Mouse (Mus musculus) layer of hippocampus, adult 18-20 months (tissue): Measurements from ENCODE around the gene Serpinf1. TPM values are rescaled to one million over a fixed set of nuclear protein-coding genes. Genes with fewer than 3 reads are reported as not detected.
"Not testable (repeated sequence)": the region's sequence is repeated elsewhere in the genome, so short reads cannot be mapped to it uniquely, and the experiment has no call there.

Experiments used
- DNase-seq, 2 experiments: peaks; one replicate each; pipeline ENCODE4 v3.0.0; 2022; ENCODE audit warnings: low spot score in 2 of 2
- total RNA-seq, 2 experiments: library from RNA; stranded (reverse); gene quantifications; 2 replicates each; pipeline ENCODE4 v1.2.3; 2021

Gene Serpinf1
- total RNA-seq, 2 experiments from 2014 or later: 10.6 to 15.4 TPM

DNA sequence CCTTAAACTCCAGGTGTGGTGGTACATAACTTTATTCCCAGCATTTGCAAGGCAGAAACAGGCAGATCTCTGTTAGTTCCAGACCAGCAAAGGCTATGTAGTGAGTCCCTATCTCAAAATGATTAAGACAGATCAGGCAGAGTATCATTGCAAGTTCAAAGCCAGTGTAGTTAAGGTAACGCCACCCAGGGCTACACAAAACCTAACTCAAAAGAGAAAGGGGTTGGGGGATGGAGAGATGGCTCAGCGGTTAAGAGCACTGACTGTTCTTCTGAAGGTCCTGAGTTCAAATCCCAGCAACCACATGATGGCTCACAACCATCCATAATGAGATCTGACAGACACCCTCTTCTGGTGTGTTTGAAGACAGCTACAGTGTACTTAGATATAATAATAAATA, 33.5 kb upstream of the Serpinf1 start:
- not testable (repeated sequence) for DNase-seq

DNA sequence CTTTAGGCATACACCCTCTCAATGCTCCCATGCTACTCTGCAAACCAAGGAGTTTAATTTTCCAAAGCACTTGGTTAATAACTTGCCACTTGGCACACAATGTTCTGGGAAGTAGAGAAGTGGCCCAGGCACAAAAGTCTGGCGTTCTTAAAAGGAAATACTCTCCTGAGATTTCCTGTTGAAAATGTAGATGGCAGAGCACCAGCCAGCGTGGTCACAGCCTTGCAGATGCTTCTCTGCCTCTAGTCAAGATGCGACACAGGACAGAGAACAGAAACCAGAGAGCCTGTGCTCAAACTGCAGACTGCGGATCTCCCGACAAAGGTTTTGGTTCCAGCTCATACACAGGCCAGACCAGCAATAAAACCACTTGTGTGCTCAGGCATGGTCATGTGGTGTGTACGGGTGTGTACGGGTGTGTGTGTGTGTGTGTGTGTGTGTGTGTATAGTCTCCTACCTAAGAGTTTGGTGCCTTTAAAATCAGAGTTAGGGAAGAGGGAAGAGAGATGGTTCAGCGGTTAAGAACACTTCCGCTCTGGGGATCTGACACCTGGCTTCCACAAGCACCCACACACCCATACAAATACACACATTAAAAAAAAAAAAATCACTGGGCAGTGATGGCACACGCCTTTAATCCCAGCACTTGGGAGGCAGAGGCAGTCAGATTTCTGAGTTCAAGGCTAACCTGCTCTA, 32.7 kb upstream of the Serpinf1 start:
- DNase-seq: no peak

DNA sequence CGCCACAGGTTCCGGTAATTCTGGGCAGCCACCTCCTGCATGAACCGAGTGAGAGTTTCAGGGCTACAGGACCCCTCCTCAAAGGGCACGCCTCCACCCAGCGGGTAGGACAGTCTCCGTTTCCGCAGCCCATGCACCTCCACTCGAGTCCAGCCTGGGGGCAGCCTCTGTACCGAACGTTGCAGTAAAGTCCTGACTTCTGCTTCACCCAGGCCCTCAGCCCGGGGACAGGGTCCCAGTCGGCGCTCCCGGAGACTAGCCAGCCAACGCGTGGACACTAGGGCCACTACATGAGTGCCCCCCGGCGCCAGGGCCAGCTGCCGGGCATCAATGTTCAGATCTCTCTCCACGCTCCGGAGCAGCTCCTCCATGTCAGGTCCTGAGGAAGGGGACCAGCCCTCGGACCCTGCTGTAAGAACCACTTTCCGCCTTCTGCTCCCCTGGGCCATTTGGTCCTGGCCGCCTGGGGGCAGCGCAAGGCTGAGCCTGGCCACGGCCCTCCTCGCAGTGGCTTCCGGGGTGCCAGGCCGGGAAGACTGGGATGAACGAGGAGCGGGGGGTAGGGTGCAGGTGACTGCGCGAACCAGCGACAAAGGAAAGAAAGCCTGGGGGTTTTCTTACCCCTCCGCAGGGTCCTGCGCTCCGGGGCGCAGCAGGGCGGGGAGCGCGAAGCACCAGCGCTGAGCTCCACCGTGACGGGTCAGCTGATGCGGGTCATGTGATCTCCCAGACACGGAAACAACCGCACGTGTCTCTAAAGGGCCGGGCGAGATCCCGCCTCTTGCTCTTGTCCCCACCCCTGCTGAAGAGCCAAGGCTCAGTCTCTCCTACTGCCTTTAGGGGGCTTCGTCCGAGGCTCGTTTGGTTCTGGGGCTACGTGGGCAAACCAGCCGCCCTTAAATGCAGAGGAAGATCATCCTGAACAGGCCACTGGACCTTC, 31.8 kb upstream of the Serpinf1 start, which contains the start of gene Wdr81:
Gene Wdr81, minus strand, starts transcription at position 727 of the 940 bp plus-strand sequence.
- peak; percentile 83 to 92 for DNase-seq

- DNase-seq: no peak
These were observed 30.5 kb upstream of the Serpinf1 start for GRCm38 (mm10) chr11:75452812-75453557.

- DNase-seq: no peak
These were observed 29.6 kb upstream of the Serpinf1 start for GRCm38 (mm10) chr11:75452081-75452480.

DNA sequence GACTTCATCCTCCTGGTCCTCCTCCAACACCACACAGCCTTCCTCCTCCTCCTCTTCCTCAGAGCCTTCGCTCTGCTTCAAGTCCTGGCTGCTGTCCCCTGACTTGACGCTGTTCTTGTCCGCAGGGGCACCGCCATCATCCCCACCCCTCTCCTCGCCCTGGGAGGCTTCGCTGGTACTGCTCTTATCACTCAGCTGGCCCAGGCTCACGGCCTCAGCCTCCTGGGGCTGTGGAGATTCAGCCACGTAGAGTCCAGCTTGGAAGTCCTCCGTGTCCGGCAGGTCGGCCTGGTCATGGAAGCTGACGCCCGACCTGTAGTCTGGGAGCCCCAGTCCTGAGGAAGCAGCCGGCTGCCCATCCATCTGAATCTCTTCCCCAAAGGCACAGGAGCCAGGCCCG, 28.4 kb upstream of the Serpinf1 start:
- no peak for DNase-seq

DNA sequence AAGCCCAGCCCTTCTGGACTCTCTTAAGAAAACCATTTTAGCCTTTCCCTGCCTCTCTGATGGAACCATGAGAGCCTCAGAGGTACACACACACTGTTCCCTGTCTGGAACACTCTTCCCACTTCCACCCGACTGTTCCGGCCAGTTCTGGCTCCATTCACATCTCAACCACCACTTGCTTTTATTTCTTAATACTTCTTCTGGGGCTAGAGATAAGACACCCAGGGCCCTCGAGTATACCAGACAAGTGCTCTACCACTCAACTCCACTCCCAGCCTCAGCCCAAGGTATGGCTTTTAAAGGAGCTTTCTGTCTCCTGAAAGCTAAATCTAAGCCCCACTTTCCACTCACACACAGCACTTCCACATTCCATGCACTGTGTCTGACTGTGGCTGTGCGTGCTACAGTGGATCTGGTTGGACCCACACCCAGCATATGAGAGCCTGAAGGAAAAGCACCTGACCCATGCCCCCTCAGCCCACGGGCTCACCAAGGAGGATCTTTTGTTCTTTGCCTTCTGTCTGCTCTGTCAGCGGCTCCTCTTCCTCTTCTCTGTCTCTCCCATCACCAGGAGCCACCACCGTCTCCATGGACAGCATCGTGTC, 27.9 kb upstream of the Serpinf1 start:
- no peak for DNase-seq

DNA sequence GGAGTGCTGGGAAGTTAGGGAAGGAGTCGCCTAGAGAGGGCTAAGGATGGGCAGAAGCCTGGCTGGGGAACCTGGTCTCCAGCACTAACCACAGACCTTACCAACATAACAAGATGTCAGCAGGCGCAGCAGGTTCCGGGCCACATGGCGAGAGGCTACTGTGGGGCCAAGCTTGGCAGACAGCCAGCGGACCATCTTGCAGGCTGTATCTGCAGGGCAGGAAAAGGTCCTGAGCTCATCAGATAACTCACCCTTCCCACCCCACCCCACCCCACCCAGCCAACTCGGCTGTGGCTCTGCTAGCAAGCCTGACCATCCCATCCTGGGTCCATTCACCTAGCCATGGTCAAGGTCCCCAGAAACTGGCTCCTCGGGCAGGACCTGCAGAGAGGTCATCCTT, 27.2 kb upstream of the Serpinf1 start:
- no peak for DNase-seq

DNA sequence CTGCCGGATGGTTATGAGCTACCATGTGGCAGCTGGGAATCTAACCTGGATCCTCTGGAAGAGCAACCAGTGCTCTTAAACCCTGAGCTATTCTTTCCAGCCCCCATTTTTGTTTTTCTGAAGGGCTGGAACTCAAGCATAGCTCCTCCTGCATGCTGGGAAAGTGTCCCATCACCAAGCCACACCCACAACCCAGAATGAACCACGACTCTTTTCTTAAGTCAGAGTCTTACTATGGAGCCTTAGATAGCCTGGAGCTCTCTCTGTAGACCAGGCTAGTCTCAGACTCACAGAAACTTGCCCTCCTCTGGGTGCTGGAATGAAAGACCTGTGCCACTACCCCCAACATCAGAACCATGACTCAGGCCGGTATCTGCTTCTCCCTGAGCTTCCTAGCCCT, 26.1 kb upstream of the Serpinf1 start:
- no peak for DNase-seq

GRCm38 (mm10) chr11:75443711-75444110, 21.2 kb upstream of the Serpinf1 start:
- peak in 1 of 2 experiments; percentile 53 for DNase-seq

DNA sequence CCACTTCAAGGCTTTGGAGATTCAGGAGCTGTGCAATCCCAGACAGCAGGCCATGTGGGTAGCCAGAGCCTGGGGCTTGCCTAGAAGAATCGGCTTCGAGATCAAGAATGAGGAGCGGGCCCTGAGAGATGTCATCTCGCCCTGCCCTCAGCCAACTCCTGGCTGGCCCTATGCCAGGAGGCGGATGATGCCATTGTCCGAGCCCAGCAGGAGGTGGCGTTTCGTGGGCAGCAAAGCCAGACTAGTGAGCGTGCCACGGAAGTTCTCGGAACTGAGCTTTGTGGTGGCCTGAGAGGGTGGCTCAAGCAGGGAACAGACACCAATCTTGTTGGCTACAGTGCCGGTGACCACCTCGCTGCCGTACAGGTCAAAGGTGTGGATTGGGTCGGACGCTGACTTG, 19.1 kb upstream of the Serpinf1 start:
- DNase-seq: no peak

- no peak for DNase-seq
These were observed 18.5 kb upstream of the Serpinf1 start for GRCm38 (mm10) chr11:75441034-75441433.

DNA sequence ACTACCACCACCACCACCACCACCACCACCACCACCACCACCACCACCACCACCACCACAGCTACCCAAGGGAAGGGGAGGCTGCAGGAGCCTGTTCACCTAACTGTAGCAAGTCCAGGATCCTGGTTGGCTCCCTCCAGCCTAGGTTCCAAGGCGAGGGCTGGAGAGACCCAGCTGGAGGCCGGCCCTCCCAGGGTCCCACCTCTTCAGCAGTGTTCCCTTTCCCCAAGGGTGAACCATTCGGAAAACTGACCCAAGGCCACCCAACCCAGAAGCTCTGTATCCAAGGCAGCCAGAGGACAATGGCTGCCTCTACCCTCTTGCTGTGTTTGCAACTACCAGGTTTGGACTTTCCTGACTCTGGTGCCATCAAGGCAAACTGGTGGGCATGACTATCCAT, 17.4 kb upstream of the Serpinf1 start:
- DNase-seq: no peak

DNA sequence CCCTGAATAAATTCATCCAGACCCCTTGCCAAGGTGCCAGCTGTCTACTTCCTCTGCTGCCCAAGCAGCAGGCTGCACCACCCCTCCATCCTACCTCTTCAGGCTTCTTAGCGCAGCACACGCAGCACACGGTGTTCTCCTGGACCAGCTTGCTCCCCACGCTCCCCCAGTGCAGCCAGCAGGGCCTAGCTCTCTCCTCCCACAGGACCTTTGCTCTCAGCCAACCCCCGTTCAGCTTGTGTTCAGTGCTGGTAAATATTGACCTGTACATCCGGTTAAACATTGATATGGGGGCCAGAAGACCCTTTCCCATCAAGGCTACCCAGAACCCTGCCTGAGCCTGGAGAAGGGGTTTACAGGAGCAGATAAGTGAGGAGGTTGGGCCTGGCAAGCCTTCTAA, 16.9 kb upstream of the Serpinf1 start, which contains the start of gene Serpinf2:
Gene Serpinf2, minus strand, starts transcription at position 229 of the 400 bp plus-strand sequence.
- DNase-seq: no peak

DNA sequence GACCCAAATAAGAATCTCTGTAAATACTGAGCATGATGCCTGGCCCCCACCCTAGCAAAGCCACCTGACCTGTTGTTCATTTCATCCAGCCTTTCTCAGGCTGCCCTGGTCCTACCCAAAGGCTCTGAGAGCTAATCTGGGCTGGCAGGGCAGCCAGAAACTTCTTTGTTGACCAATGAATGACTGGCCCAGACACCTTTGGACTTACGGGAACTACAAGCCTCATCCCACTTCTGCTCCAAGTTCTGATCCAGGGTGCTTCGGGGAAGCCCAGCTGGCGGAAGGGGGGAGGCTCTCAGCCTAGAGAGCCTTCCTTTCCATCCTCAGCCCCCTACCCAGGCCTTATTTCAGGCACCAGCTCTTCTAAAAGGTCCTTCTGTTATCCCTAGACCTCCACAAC, 16.3 kb upstream of the Serpinf1 start:
- no peak for DNase-seq

DNA sequence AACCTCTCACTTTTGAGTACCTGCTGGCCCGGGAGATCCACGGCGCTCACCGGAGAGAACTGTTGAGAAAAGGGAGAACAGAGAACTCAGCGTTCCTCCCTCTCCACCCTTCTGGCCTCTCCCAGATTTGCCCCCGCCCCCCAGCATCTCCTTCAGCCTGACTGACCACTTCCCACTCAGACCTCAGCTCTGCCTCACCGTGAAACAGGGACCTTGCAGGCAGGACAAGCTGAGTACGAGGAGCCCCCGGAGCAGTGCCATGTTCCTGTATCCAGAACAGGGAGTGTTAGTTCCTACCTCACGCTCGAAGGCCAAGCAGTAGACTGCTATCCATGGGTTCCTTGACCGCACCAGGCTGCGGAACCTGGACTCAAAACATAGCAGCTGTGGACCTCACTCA, 15.7 kb upstream of the Serpinf1 start:
- no peak for DNase-seq

DNA sequence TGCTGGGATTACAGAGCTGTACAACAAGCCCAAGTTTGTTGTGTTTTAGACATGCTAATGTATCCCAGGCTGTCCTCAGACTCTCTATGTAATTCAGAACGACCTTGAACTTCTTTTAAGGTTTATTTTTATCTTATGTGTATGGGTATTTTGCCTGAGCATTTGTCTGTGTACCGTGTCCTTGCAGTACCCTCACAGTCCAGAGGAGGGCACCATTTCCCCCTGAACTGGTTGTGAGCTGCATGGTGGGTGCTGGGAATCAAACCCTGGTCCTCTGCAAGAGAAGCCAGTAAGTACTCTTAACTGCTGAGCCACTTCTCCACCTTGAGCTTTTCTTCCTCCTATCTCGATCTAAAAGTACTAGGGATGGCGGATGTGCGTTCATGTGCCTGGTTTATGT, 11.6 kb upstream of the Serpinf1 start:
- DNase-seq: no peak

GRCm38 (mm10) chr11:75431307-75431706, 8.8 kb upstream of the Serpinf1 start:
- DNase-seq: peak; percentile 58 to 80

DNA sequence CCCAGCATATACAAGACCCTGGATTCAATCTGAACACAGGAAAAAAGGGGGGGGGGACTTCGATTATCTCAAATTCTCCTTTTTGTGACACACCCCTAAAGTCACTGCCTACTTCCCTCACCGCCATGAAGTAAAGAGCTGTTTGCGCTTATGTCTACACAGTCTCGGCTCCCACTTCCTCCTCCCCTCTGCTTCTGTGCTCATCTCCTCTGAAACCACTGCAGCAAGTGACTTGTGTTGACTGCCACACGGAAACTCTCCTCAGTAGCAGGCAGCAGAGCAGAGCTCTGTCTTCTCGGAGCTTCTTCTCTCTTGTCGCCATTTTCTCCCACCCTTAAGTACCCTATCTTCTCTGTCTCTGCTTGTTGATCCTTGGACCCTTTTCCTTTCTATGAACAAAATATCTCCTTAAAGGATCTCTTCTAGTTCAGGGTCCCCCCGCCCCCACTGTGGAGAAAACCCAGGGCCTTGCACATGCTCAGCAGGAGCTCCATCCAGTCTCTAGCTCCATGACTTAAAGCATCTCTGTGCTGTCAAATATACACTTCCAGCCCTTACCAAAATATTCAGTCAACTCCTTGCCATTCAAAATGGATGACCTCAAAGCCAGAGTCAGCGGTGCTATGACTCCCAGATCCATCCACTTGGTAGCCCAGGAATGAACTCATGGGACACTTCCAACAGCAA, 6.7 kb upstream of the Serpinf1 start:
- no peak for DNase-seq

- no peak for DNase-seq
These were observed 2.0 kb upstream of the Serpinf1 start for GRCm38 (mm10) chr11:75424459-75424858.
